In genomic region chr5:124452494-124453228, GRCm38 (mm10) we compare ENCODE assay signal across 9 mouse cellular contexts. TPM values are rescaled to one million over a fixed set of nuclear protein-coding genes. Genes with fewer than 3 reads are reported as not detected.
DNase-seq lines count a peak whose midpoint lies in the region; ATAC-seq and TF ChIP-seq lines count a peak whose summit lies in the region.
"Had no signal": no experiment of that assay in that cellular context is flagged by ENCODE, and none has a peak within 500 bp of the region (broad histone marks: within the 10 kb centered on the region; RNA-seq: fewer than 3 reads in every experiment).

No protein-coding gene starts in this region.

- peak overlapping the region; percentile 55; the same call in 1 of the 2 replicates for H3K27ac ChIP-seq in forebrain, embryonic 13.5 days
- H3K27ac ChIP-seq in forebrain, embryonic 10.5 days: no peak overlapping the region
- H3K27ac ChIP-seq in liver, embryonic 12.5 days: peak overlapping the region; percentile 32; the same call in 1 of the 2 replicates
- no peak overlapping the region for H3K27ac ChIP-seq in liver, postnatal 0 days (ENCODE audit: low read depth)
- H3K27ac ChIP-seq in intestine, embryonic 15.5 days: peak overlapping the region; percentile 4; the same call in 1 of the 2 replicates
- H3K27ac ChIP-seq in stomach, embryonic 16.5 days (ENCODE audit: low read length): peak overlapping the region; percentile 43; the same call in 1 of the 2 replicates
- H3K27ac ChIP-seq in lung, postnatal 0 days (ENCODE audit: low read length): no peak overlapping the region
- H3K27ac ChIP-seq: lung, embryonic 15.5 days had no signal

- H3K4me2 ChIP-seq in forebrain, embryonic 13.5 days: no peak overlapping the region
- H3K4me2 ChIP-seq in liver, embryonic 12.5 days: no peak overlapping the region
- H3K4me2 ChIP-seq in liver, postnatal 0 days (ENCODE audit: low read depth, low read length): no peak overlapping the region
- H3K4me2 ChIP-seq in intestine, embryonic 15.5 days (replicated peaks): peak overlapping the region; percentile 7; the same call in 1 of the 2 replicates
- H3K4me2 ChIP-seq in stomach, embryonic 16.5 days (ENCODE audit: low read depth, low read length): no peak overlapping the region
- H3K4me2 ChIP-seq in lung, postnatal 0 days (replicated peaks; ENCODE audit: low read depth, low read length): no peak overlapping the region
- H3K4me2 ChIP-seq: lung, embryonic 15.5 days had no signal

- no peak for DNase-seq in forebrain, embryonic 10.5 days (ENCODE audit: extremely low spot score, low spot score)
- DNase-seq in liver, postnatal 0 days: no peak
- no peak for DNase-seq in lung, postnatal 0 days (ENCODE audit: low spot score)
- DNase-seq in adipocyte (ENCODE audit: low spot score): no peak

- no peak for TF ChIP-seq CTCF in liver, postnatal 0 days (IDR thresholded peaks at IDR 0.05; ENCODE audit: low read depth)
- no peak for TF ChIP-seq CTCF in lung, postnatal 0 days (IDR thresholded peaks at IDR 0.05)

- H3K4me3 ChIP-seq in forebrain, embryonic 13.5 days: no peak overlapping the region
- H3K4me3 ChIP-seq in forebrain, embryonic 10.5 days: no peak overlapping the region
- no peak overlapping the region for H3K4me3 ChIP-seq in liver, embryonic 12.5 days
- no peak overlapping the region for H3K4me3 ChIP-seq in liver, postnatal 0 days (ENCODE audit: low read depth, low read length)
- H3K4me3 ChIP-seq in intestine, embryonic 15.5 days (replicated peaks): no peak overlapping the region
- no peak overlapping the region for H3K4me3 ChIP-seq in stomach, embryonic 16.5 days (replicated peaks; ENCODE audit: low read length)
- no peak overlapping the region for H3K4me3 ChIP-seq in lung, postnatal 0 days (ENCODE audit: low read depth, low read length)
- H3K4me3 ChIP-seq: lung, embryonic 15.5 days had no signal

- ATAC-seq in forebrain, embryonic 13.5 days: no peak
- no peak for ATAC-seq in liver, embryonic 12.5 days
- ATAC-seq in liver, postnatal 0 days: no peak
- ATAC-seq in intestine, embryonic 15.5 days: no peak
- no peak for ATAC-seq in stomach, embryonic 16.5 days (ENCODE audit: insufficient read depth, low FRiP score)
- ATAC-seq in lung, postnatal 0 days: no peak

- peaks cover 97% of the 10 kb centered on the region for H3K36me3 ChIP-seq in forebrain, embryonic 13.5 days (ENCODE audit: poor library complexity, severe bottlenecking)
- peaks cover 100% of the 10 kb centered on the region for H3K36me3 ChIP-seq in forebrain, embryonic 10.5 days (replicated peaks)
- H3K36me3 ChIP-seq in liver, embryonic 12.5 days: peaks cover 100% of the 10 kb centered on the region
- H3K36me3 ChIP-seq in liver, postnatal 0 days (replicated peaks; ENCODE audit: insufficient read depth, low read length): peaks cover 93% of the 10 kb centered on the region
- H3K36me3 ChIP-seq in intestine, embryonic 15.5 days: peaks cover 66% of the 10 kb centered on the region
- H3K36me3 ChIP-seq in stomach, embryonic 16.5 days (ENCODE audit: control insufficient read depth, insufficient read depth, low read length): peaks cover 28% of the 10 kb centered on the region
- H3K36me3 ChIP-seq in lung, postnatal 0 days (ENCODE audit: insufficient read depth, low read length): peaks cover 13% of the 10 kb centered on the region

- no peak overlapping the region for H3K9ac ChIP-seq in forebrain, embryonic 13.5 days
- no peak overlapping the region for H3K9ac ChIP-seq in liver, embryonic 12.5 days
- H3K9ac ChIP-seq in liver, postnatal 0 days (replicated peaks): no peak overlapping the region
- H3K9ac ChIP-seq in intestine, embryonic 15.5 days: no peak overlapping the region
- peak overlapping the region; percentile 47 for H3K9ac ChIP-seq in stomach, embryonic 16.5 days (ENCODE audit: low read length)
- H3K9ac ChIP-seq in lung, postnatal 0 days (replicated peaks; ENCODE audit: low read depth): no peak overlapping the region
- H3K9ac ChIP-seq: lung, embryonic 15.5 days had no signal

- WGBS in forebrain, embryonic 13.5 days: 78% methylated on average over 15 of the region's 15 CpGs
- WGBS in forebrain, embryonic 10.5 days: 86% methylated on average over 15 of the region's 15 CpGs
- WGBS in liver, embryonic 12.5 days (ENCODE audit: insufficient replicate concordance): 79% methylated on average over 15 of the region's 15 CpGs
- 82% methylated on average over 15 of the region's 15 CpGs for WGBS in liver, postnatal 0 days (ENCODE audit: insufficient replicate concordance)
- WGBS in intestine, embryonic 15.5 days: 74% methylated on average over 15 of the region's 15 CpGs
- 71% methylated on average over 15 of the region's 15 CpGs for WGBS in stomach, embryonic 16.5 days
- 76% methylated on average over 15 of the region's 15 CpGs for WGBS in lung, postnatal 0 days

- H3K4me1 ChIP-seq in forebrain, embryonic 13.5 days: peaks cover 13% of the 10 kb centered on the region
- H3K4me1 ChIP-seq in forebrain, embryonic 10.5 days: peaks cover 21% of the 10 kb centered on the region
- H3K4me1 ChIP-seq in liver, embryonic 12.5 days: peaks cover 59% of the 10 kb centered on the region
- H3K4me1 ChIP-seq in liver, postnatal 0 days (ENCODE audit: insufficient read depth): peaks cover 32% of the 10 kb centered on the region
- H3K4me1 ChIP-seq in intestine, embryonic 15.5 days (replicated peaks): peaks cover 18% of the 10 kb centered on the region
- H3K4me1 ChIP-seq in stomach, embryonic 16.5 days (ENCODE audit: control insufficient read depth, insufficient read depth, low read length): peaks cover 24% of the 10 kb centered on the region
- no peaks in the 10 kb centered on the region for H3K4me1 ChIP-seq in lung, postnatal 0 days (ENCODE audit: insufficient read depth, low read depth, low read length)
- H3K4me1 ChIP-seq: lung, embryonic 15.5 days had no signal

- TF ChIP-seq EP300 in liver, postnatal 0 days (IDR thresholded peaks at IDR 0.05; ENCODE audit: low read depth): no peak
- TF ChIP-seq EP300 in lung, postnatal 0 days (IDR thresholded peaks at IDR 0.05): no peak

- no peaks in the 10 kb centered on the region for H3K27me3 ChIP-seq in forebrain, embryonic 13.5 days
- no peaks in the 10 kb centered on the region for H3K27me3 ChIP-seq in forebrain, embryonic 10.5 days (ENCODE audit: poor library complexity, severe bottlenecking)
- no peaks in the 10 kb centered on the region for H3K27me3 ChIP-seq in liver, embryonic 12.5 days (replicated peaks)
- H3K27me3 ChIP-seq in liver, postnatal 0 days (ENCODE audit: insufficient read depth, low read length): no peaks in the 10 kb centered on the region
- no peaks in the 10 kb centered on the region for H3K27me3 ChIP-seq in intestine, embryonic 15.5 days (replicated peaks)
- H3K27me3 ChIP-seq in stomach, embryonic 16.5 days (ENCODE audit: control insufficient read depth, insufficient read depth, low read length): no peaks in the 10 kb centered on the region
- no peaks in the 10 kb centered on the region for H3K27me3 ChIP-seq in lung, postnatal 0 days (replicated peaks; ENCODE audit: insufficient read depth, low read length)
- H3K27me3 ChIP-seq: lung, embryonic 15.5 days had no signal

- H3K9me3 ChIP-seq in forebrain, embryonic 13.5 days (replicated peaks): no peaks in the 10 kb centered on the region
- no peaks in the 10 kb centered on the region for H3K9me3 ChIP-seq in forebrain, embryonic 10.5 days
- H3K9me3 ChIP-seq in liver, embryonic 12.5 days (replicated peaks): no peaks in the 10 kb centered on the region
- no peaks in the 10 kb centered on the region for H3K9me3 ChIP-seq in liver, postnatal 0 days (ENCODE audit: low read length)
- H3K9me3 ChIP-seq in intestine, embryonic 15.5 days: no peaks in the 10 kb centered on the region
- no peaks in the 10 kb centered on the region for H3K9me3 ChIP-seq in stomach, embryonic 16.5 days (replicated peaks; ENCODE audit: control insufficient read depth, low read length)
- no peaks in the 10 kb centered on the region for H3K9me3 ChIP-seq in lung, postnatal 0 days (ENCODE audit: low read length)
- H3K9me3 ChIP-seq: lung, embryonic 15.5 days had no signal

RNA-seq across cellular contexts. Expression of gene Kmt5a, which starts 12.9 kb away (rescaled TPM):
- 30.0 and 30.6 TPM in 2 replicates for polyA plus RNA-seq in forebrain, embryonic 13.5 days (2015; fragmentation: Nextera tagmentation; extraction: Ambion mirVana)
- 41.0 and 41.6 TPM in 2 replicates for polyA plus RNA-seq in forebrain, embryonic 10.5 days (2016; fragmentation: Nextera tagmentation; extraction: Ambion mirVana)
- polyA plus RNA-seq in liver, embryonic 12.5 days (2016; fragmentation: Nextera tagmentation; extraction: Ambion mirVana): 85.3 and 95.9 TPM in 2 replicates
- 26.7 and 30.6 TPM in 2 replicates for polyA plus RNA-seq in liver, postnatal 0 days (2015; fragmentation: Nextera tagmentation; extraction: Ambion mirVana)
- polyA plus RNA-seq in intestine, embryonic 15.5 days (2015; fragmentation: Nextera tagmentation; extraction: Ambion mirVana): 93.5 and 105 TPM in 2 replicates
- polyA plus RNA-seq in stomach, embryonic 16.5 days (2015; fragmentation: Nextera tagmentation; extraction: Ambion mirVana): 50.4 and 51.7 TPM in 2 replicates
- 18.0 and 21.9 TPM in 2 replicates for polyA plus RNA-seq in lung, postnatal 0 days (2015; fragmentation: Nextera tagmentation; extraction: Ambion mirVana)

RNA-seq across cellular contexts. Expression of gene Rilpl2, which starts 25.5 kb away (rescaled TPM):
- 19.3 and 22.3 TPM in 2 replicates for polyA plus RNA-seq in forebrain, embryonic 13.5 days (2015; fragmentation: Nextera tagmentation; extraction: Ambion mirVana)
- polyA plus RNA-seq in forebrain, embryonic 10.5 days (2016; fragmentation: Nextera tagmentation; extraction: Ambion mirVana): 22.7 and 24.2 TPM in 2 replicates
- polyA plus RNA-seq in liver, embryonic 12.5 days (2016; fragmentation: Nextera tagmentation; extraction: Ambion mirVana): 9.4 and 11.5 TPM in 2 replicates
- 10.3 and 11.0 TPM in 2 replicates for polyA plus RNA-seq in liver, postnatal 0 days (2015; fragmentation: Nextera tagmentation; extraction: Ambion mirVana)
- 44.0 and 46.2 TPM in 2 replicates for polyA plus RNA-seq in intestine, embryonic 15.5 days (2015; fragmentation: Nextera tagmentation; extraction: Ambion mirVana)
- polyA plus RNA-seq in stomach, embryonic 16.5 days (2015; fragmentation: Nextera tagmentation; extraction: Ambion mirVana): 27.4 and 32.0 TPM in 2 replicates
- polyA plus RNA-seq in lung, postnatal 0 days (2015; fragmentation: Nextera tagmentation; extraction: Ambion mirVana): 31.5 and 32.7 TPM in 2 replicates

RNA-seq across cellular contexts. Expression of gene Sbno1, which starts 26.9 kb away (rescaled TPM):
- 120 TPM in 2 replicates for polyA plus RNA-seq in forebrain, embryonic 13.5 days (2015; fragmentation: Nextera tagmentation; extraction: Ambion mirVana)
- polyA plus RNA-seq in forebrain, embryonic 10.5 days (2016; fragmentation: Nextera tagmentation; extraction: Ambion mirVana): 85.7 and 88.3 TPM in 2 replicates
- 60.1 and 65.7 TPM in 2 replicates for polyA plus RNA-seq in liver, embryonic 12.5 days (2016; fragmentation: Nextera tagmentation; extraction: Ambion mirVana)
- polyA plus RNA-seq in liver, postnatal 0 days (2015; fragmentation: Nextera tagmentation; extraction: Ambion mirVana): 30.0 and 30.6 TPM in 2 replicates
- polyA plus RNA-seq in intestine, embryonic 15.5 days (2015; fragmentation: Nextera tagmentation; extraction: Ambion mirVana): 78.6 and 90.3 TPM in 2 replicates
- polyA plus RNA-seq in stomach, embryonic 16.5 days (2015; fragmentation: Nextera tagmentation; extraction: Ambion mirVana): 70.4 and 76.1 TPM in 2 replicates
- 46.5 and 58.0 TPM in 2 replicates for polyA plus RNA-seq in lung, postnatal 0 days (2015; fragmentation: Nextera tagmentation; extraction: Ambion mirVana)

RNA-seq across cellular contexts. Expression of gene Snrnp35, which starts 30.3 kb away (rescaled TPM):
- polyA plus RNA-seq in forebrain, embryonic 13.5 days (2015; fragmentation: Nextera tagmentation; extraction: Ambion mirVana): 27.2 and 27.8 TPM in 2 replicates
- polyA plus RNA-seq in forebrain, embryonic 10.5 days (2016; fragmentation: Nextera tagmentation; extraction: Ambion mirVana): 35.8 and 37.2 TPM in 2 replicates
- polyA plus RNA-seq in liver, embryonic 12.5 days (2016; fragmentation: Nextera tagmentation; extraction: Ambion mirVana): 17.8 and 18.3 TPM in 2 replicates
- polyA plus RNA-seq in liver, postnatal 0 days (2015; fragmentation: Nextera tagmentation; extraction: Ambion mirVana): 5.9 and 6.5 TPM in 2 replicates
- polyA plus RNA-seq in intestine, embryonic 15.5 days (2015; fragmentation: Nextera tagmentation; extraction: Ambion mirVana): 21.4 and 23.6 TPM in 2 replicates
- 22.0 and 24.3 TPM in 2 replicates for polyA plus RNA-seq in stomach, embryonic 16.5 days (2015; fragmentation: Nextera tagmentation; extraction: Ambion mirVana)
- 11.7 and 12.8 TPM in 2 replicates for polyA plus RNA-seq in lung, postnatal 0 days (2015; fragmentation: Nextera tagmentation; extraction: Ambion mirVana)

Comparison
In these comparisons a context has a peak if more than half of its experiments do, and no peak if none do; other contexts are left out.
1. H3K27ac ChIP-seq: peak in forebrain, embryonic 13.5 days (single experiment), liver, embryonic 12.5 days (single experiment), intestine, embryonic 15.5 days (single experiment) and stomach, embryonic 16.5 days (single experiment); none in forebrain, embryonic 10.5 days (single experiment), liver, postnatal 0 days (single experiment) and lung, postnatal 0 days (single experiment).